Mouse (Mus musculus): Measurements from ENCODE around the gene Slc29a3.

The Slc29a3 gene

GRCm38 (mm10) chr10:60668591-60668990, 84.0 kb downstream of the Slc29a3 start:
- no peak for DNase-seq (ENCODE audit: low spot score in 2 of 2)
